Mouse (Mus musculus) midbrain, embryonic 12.5 days (tissue): ENCODE measurements at regions not wholly inside any gene's neighbourhood (a gene's known extent, or its start where the extent isn't known, plus 50 kb on each side); places are given as distances from the start of the nearest gene placed in this dataset.

Source experiments
- ATAC-seq: fragments of 200-750 bp; cut with Nextera tagmentation; 2 replicates; pipeline ENCODE4 v1.8.0; 2017; ENCODE audit warnings: low read depth, moderate TSS enrichment, moderate library complexity; ENCODE audit not compliant: low FRiP score
- H3K27ac ChIP-seq: fragments of 300-500 bp; sonication (generic); replicated peaks from 2 replicates; pipeline ENCODE4 v1.5.1; 2016; ENCODE audit warnings: mild to moderate bottlenecking
- H3K27me3 ChIP-seq: fragments of 300-500 bp; sonication (generic); 2 replicates; pipeline ENCODE4 v1.6.1; 2016; ENCODE audit warnings: mild to moderate bottlenecking
- H3K36me3 ChIP-seq: fragments of 300-500 bp; sonication (generic); 2 replicates; pipeline ENCODE4 v1.6.1; 2016
- H3K4me1 ChIP-seq: fragments of 300-500 bp; sonication (generic); 2 replicates; pipeline ENCODE4 v1.6.1; 2016
- H3K4me2 ChIP-seq: fragments of 300-500 bp; sonication (generic); replicated peaks from 2 replicates; pipeline ENCODE4 v1.6.1; 2016; ENCODE audit warnings: mild to moderate bottlenecking, moderate library complexity
- H3K4me3 ChIP-seq: fragments of 300-500 bp; sonication (generic); 2 replicates; pipeline ENCODE4 v1.5.1; 2016; ENCODE audit warnings: mild to moderate bottlenecking
- H3K9ac ChIP-seq: fragments of 300-500 bp; sonication (generic); replicated peaks from 2 replicates; pipeline ENCODE4 v1.6.1; 2016; ENCODE audit warnings: mild to moderate bottlenecking, moderate library complexity
- H3K9me3 ChIP-seq: fragments of 300-500 bp; sonication (generic); 2 replicates; pipeline ENCODE4 v1.6.1; 2016; ENCODE audit warnings: mild to moderate bottlenecking
- WGBS: fragments of 180-500 bp; shearing (Covaris S2); methylation state at CpG from one replicate; pipeline ENCODE4 v1.1.7; 2016; 5-methylcytosine and 5-hydroxymethylcytosine counted together

- Histone ChIP-seq H3K9me3 (no peaks in the 10 kb centered on the region), H3K4me1 (no peaks in the 10 kb centered on the region), H3K4me3 (no peak overlapping the region), H3K36me3 (no peaks in the 10 kb centered on the region), H3K9ac (no peak overlapping the region), H3K27me3 (no peaks in the 10 kb centered on the region), H3K27ac (no peak overlapping the region), H3K4me2 (no peak overlapping the region)
- ATAC-seq: no peak
- WGBS: 82% methylated on average over 1 of the region's 1 CpGs
These were observed 231.6 kb downstream of the Etaa1 start for GRCm38 (mm10) chr11:17722051-17722450.

DNA sequence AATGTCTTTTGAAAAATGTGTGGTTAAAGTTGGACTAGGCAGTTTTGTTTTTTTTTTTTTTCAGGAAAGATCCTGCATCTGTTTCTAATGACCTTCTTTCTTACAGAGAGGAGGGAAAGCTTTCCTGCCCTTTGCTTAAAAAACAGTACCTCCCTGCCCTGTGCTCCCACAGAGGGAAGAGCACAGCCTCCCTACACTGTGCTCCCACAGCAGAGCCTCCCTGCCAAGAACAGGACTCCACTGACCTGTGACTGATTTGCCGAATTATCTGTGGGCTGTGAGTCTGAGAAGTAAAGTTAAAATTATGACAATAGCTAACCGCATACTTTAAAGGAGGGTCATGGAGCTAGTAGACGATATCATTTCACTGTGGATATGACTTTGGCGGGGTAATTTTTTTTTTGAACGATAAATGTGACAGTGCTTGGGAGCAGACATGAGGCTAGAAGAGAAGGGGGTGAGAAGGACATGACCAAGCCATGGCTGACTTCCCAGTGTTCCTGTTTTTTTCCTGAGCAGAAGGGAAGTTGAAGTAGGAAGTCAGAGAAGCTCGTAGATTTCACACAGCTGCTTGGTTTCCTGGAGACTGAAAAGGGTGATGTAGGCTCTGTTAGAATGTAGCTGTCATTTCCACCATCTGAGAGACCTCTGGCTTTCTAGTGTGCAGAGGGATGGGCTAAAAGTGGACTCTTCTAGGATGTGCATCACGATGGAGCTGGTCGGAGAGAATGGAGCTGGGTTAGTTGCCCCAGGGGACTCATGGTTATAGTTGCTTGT lies 226.2 kb downstream of the Etaa1 start:
- ATAC-seq: no peak
- 75% methylated on average over 8 of the region's 8 CpGs for WGBS

DNA sequence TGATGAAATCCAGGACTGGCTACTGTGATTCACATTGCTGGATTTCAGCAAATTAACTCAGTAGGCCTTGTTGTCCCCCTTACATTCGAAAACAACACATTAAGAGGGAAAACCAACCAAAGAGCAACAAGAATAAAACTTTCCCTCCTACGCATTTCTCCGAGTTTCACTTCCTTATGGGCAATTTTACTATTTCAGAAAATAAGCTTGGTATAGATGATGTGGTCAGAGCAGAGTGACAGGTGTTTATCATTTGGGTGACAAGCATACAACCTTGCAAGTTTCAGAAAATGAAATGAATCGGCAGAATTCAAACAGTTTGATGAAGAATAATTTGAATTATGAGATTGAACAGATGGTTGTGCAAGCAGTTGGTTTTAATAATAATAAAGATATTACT lies 220.6 kb downstream of the Etaa1 start:
- no peak for ATAC-seq
- Histone ChIP-seq H3K9ac (no peak overlapping the region), H3K27ac (no peak overlapping the region), H3K4me2 (no peak overlapping the region), H3K27me3 (no peaks in the 10 kb centered on the region), H3K4me3 (no peak overlapping the region), H3K9me3 (no peaks in the 10 kb centered on the region), H3K36me3 (no peaks in the 10 kb centered on the region), H3K4me1 (no peaks in the 10 kb centered on the region)
- WGBS: 88% methylated on average over 4 of the region's 4 CpGs

More for the DNA sequence above, 226.2 kb downstream of the Etaa1 start:
- H3K4me3 ChIP-seq: no peak overlapping the region
- no peak overlapping the region for H3K4me2 ChIP-seq
- no peaks in the 10 kb centered on the region for H3K9me3 ChIP-seq
- H3K9ac ChIP-seq: no peak overlapping the region
- no peak overlapping the region for H3K27ac ChIP-seq
- no peaks in the 10 kb centered on the region for H3K36me3 ChIP-seq
- no peaks in the 10 kb centered on the region for H3K27me3 ChIP-seq
- H3K4me1 ChIP-seq: no peaks in the 10 kb centered on the region

DNA sequence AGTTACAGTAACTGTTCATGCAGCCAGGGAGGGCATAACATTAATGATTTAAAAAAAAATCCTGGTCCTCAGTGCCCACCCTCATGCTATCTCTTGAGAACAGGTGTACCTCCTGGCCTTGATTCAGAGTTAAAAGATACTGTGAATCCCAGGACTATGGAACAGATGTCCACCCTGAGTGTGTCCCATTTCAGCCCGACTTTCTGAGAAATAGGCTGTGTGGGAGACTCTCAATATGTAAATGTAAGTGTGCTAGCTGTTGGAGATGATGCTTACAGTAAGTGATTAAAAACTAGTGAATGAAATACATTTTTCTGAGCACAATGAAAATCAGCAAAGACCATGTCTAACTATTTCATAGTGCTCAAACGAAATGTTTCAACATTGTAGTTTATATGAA lies 219.2 kb downstream of the Etaa1 start:
- Histone ChIP-seq H3K4me1 (no peaks in the 10 kb centered on the region), H3K9me3 (no peaks in the 10 kb centered on the region), H3K4me3 (no peak overlapping the region), H3K9ac (no peak overlapping the region), H3K4me2 (no peak overlapping the region), H3K27me3 (no peaks in the 10 kb centered on the region), H3K27ac (no peak overlapping the region), H3K36me3 (no peaks in the 10 kb centered on the region)
- WGBS: 87% methylated on average over 2 of the region's 2 CpGs
- ATAC-seq: no peak

DNA sequence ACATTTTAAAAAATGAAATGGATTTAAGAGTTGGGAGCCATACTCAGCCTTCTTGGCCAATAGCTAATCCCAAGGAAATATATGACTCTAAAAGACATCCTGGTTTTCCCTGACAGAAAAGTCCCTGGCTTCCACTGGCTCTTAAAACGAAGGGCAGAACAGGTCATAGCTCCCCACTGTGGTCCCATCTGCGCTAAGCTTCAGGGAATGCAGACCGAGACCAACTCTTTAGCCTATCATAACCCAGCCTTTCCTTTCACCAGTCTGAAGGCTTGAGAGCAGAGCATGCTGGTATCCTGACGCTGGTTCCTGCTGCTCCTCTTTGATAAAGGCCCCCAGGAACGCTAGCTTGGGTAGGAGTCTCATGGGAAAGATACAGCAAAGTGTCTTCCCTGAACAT lies 214.8 kb downstream of the Etaa1 start:
- H3K4me2 ChIP-seq: no peak overlapping the region
- H3K9me3 ChIP-seq: no peaks in the 10 kb centered on the region
- 32% methylated on average over 5 of the region's 5 CpGs for WGBS
- no peaks in the 10 kb centered on the region for H3K36me3 ChIP-seq
- H3K27me3 ChIP-seq: no peaks in the 10 kb centered on the region
- no peaks in the 10 kb centered on the region for H3K4me1 ChIP-seq
- H3K4me3 ChIP-seq: no peak overlapping the region
- ATAC-seq: no peak; the same call in 1 of the 2 replicates
- no peak overlapping the region for H3K27ac ChIP-seq
- H3K9ac ChIP-seq: no peak overlapping the region

DNA sequence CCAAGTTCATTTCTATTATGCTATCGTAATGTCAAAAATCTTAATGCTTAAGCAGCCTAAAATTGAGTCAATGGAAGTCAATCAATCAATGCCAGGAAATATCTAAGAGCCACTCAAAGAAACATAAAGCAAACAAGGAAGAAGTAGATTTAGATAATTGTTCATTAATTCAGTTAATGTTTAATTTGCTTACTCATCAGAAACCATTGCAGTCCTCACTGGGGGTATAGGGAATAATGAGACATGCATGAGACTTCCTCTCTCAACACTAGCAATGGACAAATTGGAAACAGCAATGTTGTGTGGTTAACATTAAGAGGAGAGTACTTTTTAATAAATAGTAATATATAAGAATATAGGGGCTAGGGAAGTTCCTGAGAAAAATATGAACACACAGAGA lies 209.9 kb downstream of the Etaa1 start:
- Histone ChIP-seq H3K27ac (no peak overlapping the region), H3K9me3 (no peaks in the 10 kb centered on the region), H3K4me2 (no peak overlapping the region), H3K9ac (no peak overlapping the region), H3K27me3 (no peaks in the 10 kb centered on the region), H3K4me1 (no peaks in the 10 kb centered on the region), H3K4me3 (no peak overlapping the region), H3K36me3 (no peaks in the 10 kb centered on the region)
- WGBS: 98% methylated on average over 1 of the region's 1 CpGs
- ATAC-seq: no peak

DNA sequence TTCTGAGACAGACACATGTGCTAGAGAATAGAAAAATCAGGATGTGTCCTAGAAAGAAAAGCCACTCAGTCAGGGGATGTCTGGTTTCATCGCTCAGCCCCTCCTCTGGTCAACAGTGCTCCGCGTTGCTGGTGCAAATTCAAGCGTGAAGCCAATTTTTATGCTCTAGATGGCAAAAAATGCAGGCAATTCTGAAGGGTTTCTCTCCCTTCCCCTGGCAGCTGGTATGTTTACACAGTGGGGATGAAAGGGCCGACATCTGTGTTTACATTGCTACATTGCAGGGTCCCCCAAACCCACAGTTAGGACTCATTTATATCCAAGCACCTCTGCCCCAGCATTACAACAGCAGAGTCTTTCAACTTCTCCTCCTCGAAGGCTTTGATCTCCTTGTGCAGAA lies 203.3 kb downstream of the Etaa1 start:
- ATAC-seq: peak; percentile 82

GRCm38 (mm10) chr11:17759224-17759623 lies 194.5 kb downstream of the Etaa1 start:
- H3K27me3 ChIP-seq: no peaks in the 10 kb centered on the region
- H3K9ac ChIP-seq: no peak overlapping the region
- H3K27ac ChIP-seq: no peak overlapping the region
- no peaks in the 10 kb centered on the region for H3K9me3 ChIP-seq
- no peak for ATAC-seq
- no peaks in the 10 kb centered on the region for H3K36me3 ChIP-seq
- H3K4me2 ChIP-seq: no peak overlapping the region
- H3K4me3 ChIP-seq: no peak overlapping the region
- 70% methylated on average over 2 of the region's 2 CpGs for WGBS
- no peaks in the 10 kb centered on the region for H3K4me1 ChIP-seq

More for the DNA sequence above, 203.3 kb downstream of the Etaa1 start:
- no peaks in the 10 kb centered on the region for H3K27me3 ChIP-seq
- no peak overlapping the region for H3K4me2 ChIP-seq
- no peaks in the 10 kb centered on the region for H3K9me3 ChIP-seq
- H3K4me1 ChIP-seq: peaks cover 6% of the 10 kb centered on the region; the same call in 1 of the 2 replicates
- 0 out of 2 replicates have a peak overlapping the region, but pooled peaks have one; percentile 10 for H3K27ac ChIP-seq
- no peak overlapping the region for H3K4me3 ChIP-seq
- 19% methylated on average over 6 of the region's 6 CpGs for WGBS
- no peak overlapping the region for H3K9ac ChIP-seq
- no peaks in the 10 kb centered on the region for H3K36me3 ChIP-seq

DNA sequence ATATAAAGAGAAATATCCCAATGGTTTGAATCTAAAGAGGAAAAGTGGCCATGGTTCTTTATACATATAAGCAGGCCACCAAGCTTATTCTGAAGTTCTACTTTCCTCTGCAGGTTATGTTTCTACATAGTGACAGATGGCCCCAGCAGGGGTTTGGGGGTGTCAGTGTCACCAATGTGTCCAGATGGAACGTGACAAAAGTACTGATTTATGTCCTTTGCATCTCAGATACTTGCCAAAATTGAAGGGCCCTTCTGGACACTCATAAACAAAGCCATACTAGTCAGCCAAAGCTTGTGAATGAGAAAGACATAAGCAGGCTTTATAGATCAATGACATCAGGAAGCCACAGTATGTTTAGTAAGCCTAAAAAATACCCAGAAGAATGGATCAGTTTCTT lies 190.3 kb downstream of the Etaa1 start:
- no peak overlapping the region for H3K27ac ChIP-seq

GRCm38 (mm10) chr11:17764146-17764545 lies 189.5 kb downstream of the Etaa1 start:
- Histone ChIP-seq H3K36me3 (no peaks in the 10 kb centered on the region), H3K9ac (no peak overlapping the region), H3K27ac (no peak overlapping the region), H3K4me2 (no peak overlapping the region), H3K4me3 (no peak overlapping the region), H3K9me3 (no peaks in the 10 kb centered on the region), H3K27me3 (no peaks in the 10 kb centered on the region), H3K4me1 (no peaks in the 10 kb centered on the region)
- no peak for ATAC-seq

More for the DNA sequence above, 190.3 kb downstream of the Etaa1 start:
- Histone ChIP-seq H3K27me3 (no peaks in the 10 kb centered on the region), H3K4me1 (no peaks in the 10 kb centered on the region), H3K36me3 (no peaks in the 10 kb centered on the region), H3K4me3 (no peak overlapping the region), H3K4me2 (no peak overlapping the region), H3K9me3 (no peaks in the 10 kb centered on the region), H3K9ac (no peak overlapping the region)
- no peak for ATAC-seq
- WGBS: 58% methylated on average over 1 of the region's 1 CpGs

DNA sequence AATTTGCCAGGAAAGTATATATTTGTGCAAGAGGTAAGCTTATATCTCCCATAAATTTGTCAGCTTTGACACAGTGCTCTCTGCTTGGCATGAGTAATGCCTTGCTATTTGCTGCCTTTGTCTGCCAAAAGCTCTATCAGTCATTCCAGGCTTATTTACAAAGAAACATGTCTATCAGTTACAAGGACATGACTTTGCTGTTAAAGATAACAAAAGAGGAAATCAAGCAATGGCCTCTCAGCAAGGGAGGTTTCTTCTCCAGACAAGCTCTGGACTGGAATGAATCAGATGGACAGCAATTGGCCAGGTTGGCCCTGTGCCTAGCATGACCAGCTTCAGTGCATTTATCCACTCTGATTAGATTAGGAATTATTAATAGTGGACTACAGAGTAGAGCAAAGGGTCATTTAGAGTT lies 185.3 kb downstream of the Etaa1 start:
- H3K4me3 ChIP-seq: no peak overlapping the region
- H3K27me3 ChIP-seq: no peaks in the 10 kb centered on the region
- H3K9ac ChIP-seq: no peak overlapping the region
- H3K4me1 ChIP-seq: no peaks in the 10 kb centered on the region
- no peaks in the 10 kb centered on the region for H3K36me3 ChIP-seq
- no peak overlapping the region for H3K27ac ChIP-seq
- no peak for ATAC-seq
- no peak overlapping the region for H3K4me2 ChIP-seq
- no peaks in the 10 kb centered on the region for H3K9me3 ChIP-seq

DNA sequence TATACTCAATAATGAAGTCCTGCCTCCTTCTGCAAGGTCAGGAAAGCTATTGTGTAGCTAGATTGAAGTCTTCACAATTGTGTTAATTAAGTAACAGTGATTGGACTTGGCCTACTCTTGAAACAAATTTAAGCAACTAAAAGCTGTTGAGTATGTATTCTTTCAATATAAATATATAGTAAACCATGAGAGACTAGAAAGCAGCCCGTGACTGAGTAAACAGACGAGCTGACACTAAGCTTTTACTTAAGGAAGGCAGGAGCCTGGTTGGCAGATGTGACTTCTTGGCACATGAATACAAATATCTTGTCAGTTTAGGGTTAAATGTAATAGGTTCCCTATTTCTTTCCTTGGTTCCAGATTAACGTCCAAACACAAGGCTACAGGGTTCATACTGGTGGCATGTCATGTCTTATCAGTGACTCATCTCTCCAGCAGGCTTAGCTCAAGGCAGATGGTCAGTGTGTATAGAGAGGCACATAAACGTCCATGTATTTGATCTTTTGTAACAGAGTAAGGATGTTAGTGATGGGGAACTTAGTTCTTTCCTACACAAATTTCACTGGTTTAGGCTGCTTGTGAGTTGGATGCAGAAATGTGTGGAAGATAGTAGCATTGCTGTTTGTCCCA lies 184.7 kb downstream of the Etaa1 start:
- Histone ChIP-seq H3K27me3 (no peaks in the 10 kb centered on the region), H3K9ac (no peak overlapping the region), H3K4me1 (no peaks in the 10 kb centered on the region), H3K27ac (no peak overlapping the region), H3K36me3 (no peaks in the 10 kb centered on the region), H3K4me3 (no peak overlapping the region), H3K9me3 (no peaks in the 10 kb centered on the region), H3K4me2 (no peak overlapping the region)
- 67% methylated on average over 4 of the region's 4 CpGs for WGBS
- ATAC-seq: no peak
